Mouse (Mus musculus) midbrain, postnatal 0 days (tissue): ENCODE data around the gene Cradd. TPM values are rescaled to one million over a fixed set of nuclear protein-coding genes. Genes with fewer than 3 reads are reported as not detected.
A peak's percentile ranks its signal among the peaks of the same experiment; 100 is the strongest.

Experiments used
- ATAC-seq: fragments of 200-750 bp; cut with Nextera tagmentation; 2 replicates; pipeline ENCODE4 v1.8.0; 2017; ENCODE audit warnings: moderate number of reproducible peaks, mild to moderate bottlenecking, moderate TSS enrichment, moderate library complexity; ENCODE audit not compliant: low FRiP score
- DNase-seq: peaks from one replicate; pipeline ENCODE4 v3.0.0-alpha.2; 2015; ENCODE audit warnings: low spot score
- H3K27ac ChIP-seq: fragments of 300-500 bp; sonication (generic); 2 replicates; pipeline ENCODE4 v1.5.1; 2014; ENCODE audit warnings: low read depth, mild to moderate bottlenecking, low read length, mixed read lengths
- H3K27me3 ChIP-seq: fragments of 300-500 bp; sonication (generic); 2 replicates; pipeline ENCODE4 v1.6.1; 2014; ENCODE audit warnings: low read length, control low read depth, mixed read lengths; ENCODE audit not compliant: insufficient read depth
- H3K36me3 ChIP-seq: fragments of 300-500 bp; sonication (generic); 2 replicates; pipeline ENCODE4 v1.6.1; 2014; ENCODE audit warnings: low read length, control low read depth, mixed read lengths; ENCODE audit not compliant: insufficient read depth
- H3K4me1 ChIP-seq: fragments of 300-500 bp; sonication (generic); 2 replicates; pipeline ENCODE4 v1.6.1; 2014; ENCODE audit warnings: mild to moderate bottlenecking, control low read depth, antibody characterized with exemption, low read length, mixed read lengths; ENCODE audit not compliant: insufficient read depth
- H3K4me2 ChIP-seq: fragments of 300-500 bp; sonication (generic); 2 replicates; pipeline ENCODE4 v1.6.1; 2014; ENCODE audit warnings: low read depth, mild to moderate bottlenecking, low read length, mixed read lengths; ENCODE audit not compliant: poor library complexity, severe bottlenecking
- H3K4me3 ChIP-seq: fragments of 300-500 bp; sonication (generic); 2 replicates; pipeline ENCODE4 v1.5.1; 2014; ENCODE audit warnings: low read depth, mild to moderate bottlenecking, low read length, moderate library complexity
- H3K9ac ChIP-seq: fragments of 300-500 bp; sonication (generic); replicated peaks from 2 replicates; pipeline ENCODE4 v1.6.1; 2014; ENCODE audit warnings: mild to moderate bottlenecking, low read length, moderate library complexity, mixed read lengths; ENCODE audit not compliant: poor library complexity, severe bottlenecking
- H3K9me3 ChIP-seq: fragments of 300-500 bp; sonication (generic); 2 replicates; pipeline ENCODE4 v1.6.1; 2016; ENCODE audit warnings: low read length, control low read depth
- CTCF ChIP-seq: IDR thresholded peaks from 2 replicates; pipeline ENCODE4 v1.5.1; 2016; ENCODE audit warnings: antibody characterized with exemption, mild to moderate bottlenecking
- WGBS: fragments of 180-500 bp; shearing (Covaris S2); extraction: QIAGEN DNeasy Blood & Tissue Kit; methylation state at CpG from one replicate; pipeline ENCODE4 v1.1.7; 2014; 5-methylcytosine and 5-hydroxymethylcytosine counted together
- polyA plus RNA-seq: library from polyadenylated mRNA; unstranded; fragments of >200 nt; fragmentation: Nextera tagmentation; extraction: Ambion mirVana; gene quantifications from 2 replicates; pipeline ENCODE4 v1.2.1, GENCODE M21; 2015
- total RNA-seq: library from RNA; depleted of rRNA; stranded (reverse); fragments of >200 nt; gene quantifications from 2 replicates; pipeline ENCODE4 v1.2.3, GENCODE M21; 2014

The Cradd gene
- total and polyA plus RNA-seq, 2 experiments from 2014 or later = 8.2 to 9.2 TPM

DNA sequence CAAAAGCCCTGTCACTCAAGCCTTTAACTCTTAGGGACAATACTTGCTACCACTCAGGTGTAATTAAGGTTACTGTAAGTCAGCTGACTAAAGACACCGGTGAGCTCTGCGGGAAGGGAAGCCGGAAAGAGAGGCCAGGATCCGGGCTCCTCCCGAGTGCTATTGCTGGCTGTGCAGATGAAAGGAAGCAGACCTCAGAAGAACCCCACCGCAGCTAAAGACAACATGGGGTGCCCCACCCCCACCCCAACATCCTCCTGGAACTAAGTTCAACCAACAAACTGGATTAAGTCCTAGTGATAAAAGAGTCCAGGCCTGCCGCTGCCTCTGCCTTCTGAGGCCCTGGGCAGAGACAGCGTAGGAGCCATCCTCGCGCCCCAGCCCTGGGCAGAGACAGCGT is 61.5 kb downstream of the Cradd start:
- no peaks in the 10 kb centered on the region for H3K4me1 ChIP-seq
- H3K27ac ChIP-seq = no peak overlapping the region
- H3K4me2 ChIP-seq = no peak overlapping the region
- H3K4me3 ChIP-seq = no peak overlapping the region
- ATAC-seq = no peak
- no peaks in the 10 kb centered on the region for H3K9me3 ChIP-seq
- peaks cover 12% of the 10 kb centered on the region; the same call in 1 of the 2 replicates for H3K27me3 ChIP-seq
- WGBS = 46% methylated on average over 11 of the region's 11 CpGs
- TF ChIP-seq CTCF = no peak
- DNase-seq = no peak
- H3K36me3 ChIP-seq = no peaks in the 10 kb centered on the region
- no peak overlapping the region for H3K9ac ChIP-seq

DNA sequence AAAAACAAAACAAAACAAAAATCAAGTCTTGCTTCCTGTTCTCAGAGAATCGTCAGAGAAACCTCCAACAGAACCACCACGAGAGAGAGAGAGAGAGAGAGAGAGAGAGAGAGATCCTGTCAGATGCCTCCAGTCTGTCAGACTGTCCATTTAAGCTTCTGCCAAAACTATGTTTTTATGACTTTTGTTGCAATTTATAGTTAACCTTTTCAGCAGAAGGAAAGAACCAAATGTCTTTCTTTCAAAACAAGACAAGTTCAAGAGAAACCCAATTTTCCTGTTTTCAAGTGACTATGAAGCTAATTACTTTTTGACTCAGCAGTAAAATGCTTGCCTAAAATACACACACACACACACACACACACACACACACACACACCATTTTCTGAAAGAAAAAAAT is 62.7 kb downstream of the Cradd start:
- WGBS = 70% methylated on average over 2 of the region's 2 CpGs
- no peak overlapping the region for H3K4me3 ChIP-seq
- H3K27me3 ChIP-seq = peaks cover 10% of the 10 kb centered on the region; the same call in 1 of the 2 replicates
- H3K9me3 ChIP-seq = no peaks in the 10 kb centered on the region
- no peaks in the 10 kb centered on the region for H3K4me1 ChIP-seq
- DNase-seq (no peak), ATAC-seq (no peak)
- H3K27ac ChIP-seq = no peak overlapping the region
- no peak for TF ChIP-seq CTCF
- no peak overlapping the region for H3K4me2 ChIP-seq
- no peaks in the 10 kb centered on the region for H3K36me3 ChIP-seq
- no peak overlapping the region for H3K9ac ChIP-seq

DNA sequence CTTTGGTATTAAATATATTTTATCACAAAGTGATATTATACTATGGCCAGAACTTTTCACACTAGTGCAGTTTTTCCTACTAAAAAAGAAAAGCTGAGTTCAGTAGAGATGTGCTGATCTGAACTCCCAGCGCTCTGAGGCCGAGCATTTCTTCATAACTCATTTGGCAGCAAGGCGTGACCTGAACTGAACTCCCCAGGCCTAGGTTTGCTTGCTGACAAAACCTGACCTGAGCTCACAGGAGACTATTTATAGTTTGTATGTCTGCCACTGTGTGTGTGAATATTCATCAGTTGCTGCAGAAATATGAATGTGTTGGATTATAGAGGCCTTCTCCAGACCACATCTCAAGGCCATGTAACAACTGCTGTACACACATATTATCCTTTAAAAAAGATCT is 63.5 kb downstream of the Cradd start:
- 90% methylated on average over 3 of the region's 3 CpGs for WGBS
- H3K36me3 ChIP-seq = no peaks in the 10 kb centered on the region
- DNase-seq (no peak), ATAC-seq (no peak)
- no peak overlapping the region for H3K4me3 ChIP-seq
- peaks cover 5% of the 10 kb centered on the region; the same call in 1 of the 2 replicates for H3K27me3 ChIP-seq
- H3K9ac ChIP-seq = no peak overlapping the region
- no peak overlapping the region for H3K4me2 ChIP-seq
- no peak for TF ChIP-seq CTCF
- H3K9me3 ChIP-seq = no peaks in the 10 kb centered on the region
- no peak overlapping the region for H3K27ac ChIP-seq
- no peaks in the 10 kb centered on the region for H3K4me1 ChIP-seq

GRCm38 (mm10) chr10:95258471-95259155 is 65.3 kb downstream of the Cradd start:
- no peak for TF ChIP-seq CTCF
- no peaks in the 10 kb centered on the region for H3K9me3 ChIP-seq
- H3K4me3 ChIP-seq = no peak overlapping the region
- ATAC-seq (no peak), DNase-seq (no peak)
- WGBS = 57% methylated on average over 10 of the region's 10 CpGs
- no peaks in the 10 kb centered on the region for H3K36me3 ChIP-seq
- H3K9ac ChIP-seq = no peak overlapping the region
- no peak overlapping the region for H3K4me2 ChIP-seq
- no peak overlapping the region for H3K27ac ChIP-seq
- 0 out of 2 replicates have a peak, but pooled peaks cover 3% of the 10 kb centered on the region for H3K4me1 ChIP-seq
- peaks cover 5% of the 10 kb centered on the region; the same call in 1 of the 2 replicates for H3K27me3 ChIP-seq

DNA sequence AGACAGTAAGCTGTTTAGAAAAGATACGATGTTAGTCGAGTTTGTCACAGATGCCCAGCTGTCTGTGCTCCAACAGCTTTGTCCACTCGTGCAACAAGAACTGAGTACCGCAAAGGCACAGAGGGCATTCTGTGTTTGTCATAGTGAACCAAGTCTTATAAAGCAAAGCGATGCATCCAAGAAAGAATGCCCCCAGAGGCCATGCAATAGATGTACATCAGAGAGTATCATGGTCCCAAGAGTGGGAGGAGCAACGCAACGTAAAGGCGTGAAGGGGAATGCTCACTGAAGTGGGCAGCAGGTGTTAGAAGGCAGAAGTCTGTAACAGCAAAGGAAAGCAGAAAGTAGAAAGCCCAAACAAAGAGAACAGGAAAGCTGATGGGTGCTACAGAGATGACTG is 66.0 kb downstream of the Cradd start:
- Histone ChIP-seq H3K9ac (no peak overlapping the region), H3K4me3 (no peak overlapping the region), H3K9me3 (no peaks in the 10 kb centered on the region), H3K4me2 (no peak overlapping the region), H3K4me1 (0 out of 2 replicates have a peak, but pooled peaks cover 3% of the 10 kb centered on the region), H3K27me3 (peaks cover under 1% of the 10 kb centered on the region; the same call in 1 of the 2 replicates), H3K27ac (no peak overlapping the region), H3K36me3 (no peaks in the 10 kb centered on the region)
- DNase-seq (peak; percentile 73), ATAC-seq (no peak)
- peak; percentile 53 for TF ChIP-seq CTCF
- 55% methylated on average over 8 of the region's 8 CpGs for WGBS

- TF ChIP-seq CTCF = no peak
- WGBS = 24% methylated on average over 7 of the region's 7 CpGs
- no peak overlapping the region for H3K9ac ChIP-seq
- peaks cover 6% of the 10 kb centered on the region; the same call in 1 of the 2 replicates for H3K4me1 ChIP-seq
- DNase-seq (no peak), ATAC-seq (no peak)
- no peaks in the 10 kb centered on the region for H3K27me3 ChIP-seq
- H3K4me2 ChIP-seq = no peak overlapping the region
- no peaks in the 10 kb centered on the region for H3K9me3 ChIP-seq
- H3K36me3 ChIP-seq = no peaks in the 10 kb centered on the region
- no peak overlapping the region for H3K4me3 ChIP-seq
- H3K27ac ChIP-seq = no peak overlapping the region
Observed at GRCm38 (mm10) chr10:95256095-95256494, 67.8 kb downstream of the Cradd start.
